Mouse (Mus musculus) ES-Bruce4 (cell line): ENCODE results near the gene Fbxl17. TPM values are rescaled to one million over a fixed set of nuclear protein-coding genes. Genes with fewer than 3 reads are reported as not detected.

Experiments
- H3K27ac ChIP-seq: 2 replicates; pipeline ENCODE4 v1.5.1; 2012; ENCODE audit warnings: low read length, inconsistent platforms; ENCODE audit not compliant: insufficient read depth
- H3K27me3 ChIP-seq: 2 replicates; pipeline ENCODE4 v1.6.1; 2012; ENCODE audit warnings: mild to moderate bottlenecking, low read length, inconsistent platforms; ENCODE audit not compliant: control insufficient read depth, poor library complexity, insufficient read depth, severe bottlenecking
- H3K36me3 ChIP-seq: 2 replicates; pipeline ENCODE4 v1.6.1; 2012; ENCODE audit warnings: inconsistent platforms, mild to moderate bottlenecking, low read length, moderate library complexity; ENCODE audit not compliant: control insufficient read depth, poor library complexity, insufficient read depth, severe bottlenecking
- H3K4me1 ChIP-seq: one replicate; pipeline ENCODE4 v1.8.1; 2011; ENCODE audit warnings: low read length; ENCODE audit not compliant: control insufficient read depth, insufficient read depth
- H3K4me3 ChIP-seq: 2 replicates; pipeline ENCODE4 v1.5.1; 2011; ENCODE audit warnings: low read depth, mild to moderate bottlenecking, low read length
- H3K9ac ChIP-seq: 2 replicates; pipeline ENCODE4 v1.6.1; 2012; ENCODE audit warnings: low read depth, mild to moderate bottlenecking, inconsistent platforms; ENCODE audit not compliant: poor library complexity, severe bottlenecking
- H3K9me3 ChIP-seq: replicated peaks from 2 replicates; pipeline ENCODE4 v1.6.1; 2012; ENCODE audit warnings: mild to moderate bottlenecking, low read length, inconsistent platforms; ENCODE audit not compliant: control insufficient read depth, poor library complexity, insufficient read depth, severe bottlenecking
- CTCF ChIP-seq: IDR thresholded peaks from one replicate; pipeline ENCODE4 v1.8.1; 2011; ENCODE audit warnings: low read depth, low read length
- EP300 ChIP-seq: IDR thresholded peaks from 2 replicates; pipeline ENCODE4 v1.6.1; 2011; ENCODE audit warnings: low read depth, low read length; ENCODE audit not compliant: insufficient read depth
- POLR2A ChIP-seq: IDR thresholded peaks from one replicate; pipeline ENCODE4 v1.8.1; 2011; ENCODE audit warnings: low read length; ENCODE audit not compliant: insufficient read depth
- polyA plus RNA-seq: library from polyadenylated mRNA; stranded (reverse); fragments of >200 nt; gene quantifications from 2 replicates; pipeline ENCODE4 v1.2.4, GENCODE M21; 2011; ENCODE audit warnings: low read depth; ENCODE audit not compliant: missing spikeins, insufficient read depth, insufficient read length

The Fbxl17 gene
- polyA plus RNA-seq, 1 experiment, result 11.7 TPM

DNA sequence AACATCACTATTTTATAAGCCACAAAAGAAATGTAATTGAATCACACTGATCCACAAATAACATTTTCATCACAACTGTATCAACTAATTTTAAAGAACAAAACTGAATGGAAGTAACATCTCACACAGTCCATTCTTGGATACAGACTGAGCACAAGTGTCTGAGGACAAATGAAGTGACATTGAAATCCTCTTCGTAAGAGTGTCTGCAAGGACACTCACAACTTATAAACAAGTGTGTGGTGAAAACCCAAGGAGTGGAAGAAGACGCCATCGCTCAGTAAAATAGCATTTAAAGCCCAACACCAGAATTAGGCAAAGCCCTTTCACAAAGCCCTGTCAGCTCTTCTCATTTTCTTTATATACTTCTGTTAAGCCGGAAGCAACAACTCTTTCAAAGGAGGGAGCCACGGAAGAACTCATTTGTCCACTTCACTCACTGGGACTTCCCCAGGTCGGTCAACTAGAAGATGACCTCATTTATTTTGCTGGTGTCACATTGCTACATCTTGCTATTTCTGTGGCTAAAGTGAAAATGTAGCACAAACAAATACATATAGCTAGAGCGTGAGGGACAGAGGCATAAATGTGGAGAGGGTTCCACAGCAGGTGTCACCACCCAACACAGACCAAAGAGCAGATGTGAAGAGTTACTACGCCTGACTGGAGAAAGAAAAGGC lies 130.0 kb downstream of the Fbxl17 start:
- Histone ChIP-seq H3K4me3 (no peak overlapping the region), H3K27me3 (no peaks in the 10 kb centered on the region), H3K36me3 (no peaks in the 10 kb centered on the region), H3K4me1 (no peaks in the 10 kb centered on the region), H3K9me3 (no peaks in the 10 kb centered on the region), H3K9ac (no peak overlapping the region), H3K27ac (no peak overlapping the region)
- TF ChIP-seq POLR2A, result no peak
- TF ChIP-seq EP300, result no peak
- no peak for TF ChIP-seq CTCF

DNA sequence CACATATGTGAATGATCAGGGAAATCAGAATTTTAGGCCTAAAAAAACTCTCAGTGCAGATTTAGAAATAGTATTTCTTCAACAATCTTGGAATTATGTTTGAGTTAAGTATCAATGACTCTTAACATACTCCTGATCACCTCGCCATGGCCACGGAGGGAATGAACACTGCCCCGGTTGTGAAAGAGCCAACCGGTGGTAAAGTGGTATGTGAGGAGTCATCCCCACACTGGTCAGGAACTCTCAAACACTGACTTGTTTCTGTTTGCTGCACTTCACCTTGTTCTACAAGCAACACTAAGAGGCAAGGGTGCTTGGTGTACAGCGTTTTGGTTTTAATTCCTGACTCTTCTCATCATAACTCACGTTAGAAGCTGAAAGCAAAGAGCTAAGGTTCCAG lies 132.3 kb downstream of the Fbxl17 start:
- no peaks in the 10 kb centered on the region for H3K27me3 ChIP-seq
- no peak overlapping the region for H3K4me3 ChIP-seq
- TF ChIP-seq CTCF (no peak), EP300 (no peak), POLR2A (no peak)
- no peak overlapping the region for H3K27ac ChIP-seq
- H3K9ac ChIP-seq, result no peak overlapping the region
- no peaks in the 10 kb centered on the region for H3K36me3 ChIP-seq
- H3K4me1 ChIP-seq, result no peaks in the 10 kb centered on the region
- no peaks in the 10 kb centered on the region for H3K9me3 ChIP-seq

DNA sequence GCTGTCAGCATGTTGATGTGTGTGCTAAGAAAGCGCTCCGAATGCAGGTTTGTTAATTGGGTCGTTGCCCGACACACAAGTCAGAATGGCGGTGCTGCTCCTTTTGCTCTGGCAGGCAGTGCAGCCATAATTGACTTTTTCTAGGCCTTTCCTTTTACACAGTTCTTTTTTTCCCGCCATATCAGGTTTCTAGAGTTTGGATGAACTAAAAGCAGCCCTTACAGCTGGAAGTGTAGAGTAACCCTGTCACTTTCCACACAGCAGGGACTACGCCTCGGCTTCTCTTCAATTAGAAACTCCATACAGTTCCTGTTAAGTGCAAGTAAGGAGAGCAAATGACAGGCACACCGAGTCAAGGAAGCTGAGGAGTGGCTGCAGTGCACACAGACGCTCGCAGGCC lies 133.8 kb downstream of the Fbxl17 start:
- TF ChIP-seq POLR2A (no peak), CTCF (no peak), EP300 (no peak)
- Histone ChIP-seq H3K9me3 (no peaks in the 10 kb centered on the region), H3K36me3 (no peaks in the 10 kb centered on the region), H3K27me3 (no peaks in the 10 kb centered on the region), H3K9ac (no peak overlapping the region), H3K4me3 (no peak overlapping the region), H3K4me1 (no peaks in the 10 kb centered on the region), H3K27ac (no peak overlapping the region)

DNA sequence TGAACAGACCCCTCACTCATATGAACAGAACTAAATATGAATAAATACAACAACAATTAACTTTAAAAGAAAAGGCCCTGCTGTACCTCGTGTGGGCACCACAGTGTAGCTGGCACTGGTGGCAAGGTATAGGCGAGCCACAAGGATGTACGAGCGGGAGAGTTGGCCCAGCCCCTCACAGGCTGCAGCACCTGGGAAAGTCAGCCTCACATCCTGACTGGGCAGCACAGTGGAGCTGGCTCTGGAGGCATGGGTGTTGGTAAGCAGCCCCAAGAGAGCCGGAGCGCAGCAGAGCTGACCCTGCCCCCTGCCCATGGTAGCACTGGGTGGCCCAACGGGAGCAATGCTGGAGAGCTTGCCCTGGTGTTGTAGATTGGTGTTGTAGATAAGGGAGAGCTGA lies 135.2 kb downstream of the Fbxl17 start:
- Histone ChIP-seq H3K27me3 (no peaks in the 10 kb centered on the region), H3K4me1 (no peaks in the 10 kb centered on the region), H3K9ac (no peak overlapping the region), H3K9me3 (no peaks in the 10 kb centered on the region), H3K36me3 (no peaks in the 10 kb centered on the region), H3K4me3 (no peak overlapping the region), H3K27ac (no peak overlapping the region)
- TF ChIP-seq EP300, result no peak
- TF ChIP-seq POLR2A, result no peak
- TF ChIP-seq CTCF, result no peak

DNA sequence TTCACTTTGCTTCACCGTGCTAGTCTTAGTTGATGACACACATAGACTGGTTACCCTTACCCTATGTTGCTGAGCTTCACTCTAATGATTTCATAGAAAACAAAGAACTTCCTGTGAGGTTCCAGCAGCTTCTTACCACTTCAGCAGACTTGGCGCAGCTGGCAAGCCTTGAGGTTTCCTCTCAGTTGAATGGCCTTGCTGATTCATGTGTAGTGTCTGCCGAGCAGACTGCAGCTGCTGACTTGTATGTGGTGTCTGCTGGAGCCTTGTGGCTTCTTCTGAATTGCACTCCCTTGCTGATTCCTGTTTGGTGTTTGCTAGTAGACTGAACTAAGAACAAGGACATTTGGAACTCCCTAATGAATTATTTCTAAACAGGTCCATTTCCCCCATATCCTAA lies 137.6 kb downstream of the Fbxl17 start:
- no peaks in the 10 kb centered on the region for H3K4me1 ChIP-seq
- TF ChIP-seq POLR2A, result no peak
- TF ChIP-seq EP300, result no peak
- no peak for TF ChIP-seq CTCF
- no peak overlapping the region for H3K27ac ChIP-seq
- no peaks in the 10 kb centered on the region for H3K27me3 ChIP-seq
- H3K36me3 ChIP-seq, result no peaks in the 10 kb centered on the region
- H3K9me3 ChIP-seq, result no peaks in the 10 kb centered on the region
- no peak overlapping the region for H3K9ac ChIP-seq
- no peak overlapping the region for H3K4me3 ChIP-seq

DNA sequence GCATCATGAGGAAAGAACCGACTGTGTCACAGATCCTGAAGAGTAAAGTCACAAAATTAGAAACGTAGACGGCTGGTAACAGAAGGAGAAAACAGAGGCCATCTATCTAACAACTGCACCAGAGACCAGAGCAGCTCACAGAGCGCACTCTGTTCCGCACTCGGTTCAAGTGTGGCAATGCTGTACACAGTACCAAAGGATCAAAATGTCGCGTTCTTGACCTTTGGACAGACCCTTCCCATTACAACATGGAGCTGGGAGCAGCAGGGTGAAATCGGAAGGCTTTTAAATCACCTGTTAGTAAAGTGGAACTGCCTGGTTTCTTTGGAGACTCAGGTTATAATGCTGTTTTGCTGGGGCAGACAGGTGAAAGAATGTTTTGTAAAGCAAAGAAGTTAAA lies 138.1 kb downstream of the Fbxl17 start:
- no peaks in the 10 kb centered on the region for H3K4me1 ChIP-seq
- TF ChIP-seq EP300 (no peak), CTCF (no peak), POLR2A (no peak)

More for the DNA sequence above, 138.1 kb downstream of the Fbxl17 start:
- Histone ChIP-seq H3K9me3 (no peaks in the 10 kb centered on the region), H3K9ac (no peak overlapping the region), H3K27me3 (no peaks in the 10 kb centered on the region), H3K36me3 (no peaks in the 10 kb centered on the region), H3K27ac (no peak overlapping the region), H3K4me3 (no peak overlapping the region)
